Mouse (Mus musculus) stomach, embryonic 15.5 days (tissue): ENCODE results near the gene Trib3. TPM values are rescaled to one million over a fixed set of nuclear protein-coding genes. Genes with fewer than 3 reads are reported as not detected.

Experiments
- ATAC-seq: fragments of 200-750 bp; cut with Nextera tagmentation; 2 replicates; pipeline ENCODE4 v1.8.0; 2017; ENCODE audit warnings: low read depth, moderate number of reproducible peaks, moderate TSS enrichment; ENCODE audit not compliant: insufficient read depth, low FRiP score
- H3K27ac ChIP-seq: fragments of 300-500 bp; sonication (generic); 2 replicates; pipeline ENCODE4 v1.5.1; 2015; ENCODE audit warnings: mild to moderate bottlenecking, inconsistent platforms
- H3K27me3 ChIP-seq: fragments of 300-500 bp; sonication (generic); replicated peaks from 2 replicates; pipeline ENCODE4 v1.6.1; 2015; ENCODE audit warnings: inconsistent platforms
- H3K36me3 ChIP-seq: fragments of 300-500 bp; sonication (generic); 2 replicates; pipeline ENCODE4 v1.6.1; 2015; ENCODE audit warnings: inconsistent platforms
- H3K4me1 ChIP-seq: fragments of 300-500 bp; sonication (generic); 2 replicates; pipeline ENCODE4 v1.6.1; 2015; ENCODE audit warnings: inconsistent platforms
- H3K4me2 ChIP-seq: fragments of 300-500 bp; sonication (generic); 2 replicates; pipeline ENCODE4 v1.6.1; 2015; ENCODE audit warnings: mild to moderate bottlenecking, inconsistent platforms
- H3K4me3 ChIP-seq: fragments of 300-500 bp; sonication (generic); replicated peaks from 2 replicates; pipeline ENCODE4 v1.5.1; 2015; ENCODE audit warnings: inconsistent platforms
- H3K9ac ChIP-seq: fragments of 300-500 bp; sonication (generic); 2 replicates; pipeline ENCODE4 v1.6.1; 2015; ENCODE audit warnings: inconsistent platforms
- H3K9me3 ChIP-seq: fragments of 300-500 bp; sonication (generic); 2 replicates; pipeline ENCODE4 v1.6.1; 2016; ENCODE audit warnings: inconsistent platforms
- WGBS: fragments of 180-500 bp; shearing (Covaris S2); methylation state at CpG from one replicate; pipeline ENCODE4 v1.1.7; 2015; 5-methylcytosine and 5-hydroxymethylcytosine counted together
- polyA plus RNA-seq: library from polyadenylated mRNA; unstranded; fragments of >200 nt; fragmentation: Nextera tagmentation; extraction: Ambion mirVana; gene quantifications from 2 replicates; pipeline ENCODE4 v1.2.1, GENCODE M21; 2015

Gene Trib3
- polyA plus RNA-seq, 1 experiment from 2014 or later, result 2.1 TPM

- WGBS, result 86% methylated on average over 8 of the region's 8 CpGs
- no peak overlapping the region for H3K27ac ChIP-seq
- H3K4me1 ChIP-seq, result peaks cover 8% of the 10 kb centered on the region
- no peak overlapping the region for H3K4me3 ChIP-seq
- no peak for ATAC-seq
- no peaks in the 10 kb centered on the region for H3K9me3 ChIP-seq
- peaks cover 33% of the 10 kb centered on the region for H3K36me3 ChIP-seq
- no peak overlapping the region for H3K4me2 ChIP-seq
- no peaks in the 10 kb centered on the region for H3K27me3 ChIP-seq
- no peak overlapping the region for H3K9ac ChIP-seq
Observed at GRCm38 (mm10) chr2:152326654-152327053, 17.2 kb downstream of the Trib3 start.

GRCm38 (mm10) chr2:152326157-152326556, 17.7 kb downstream of the Trib3 start:
- Histone ChIP-seq H3K4me2 (no peak overlapping the region), H3K36me3 (peaks cover 33% of the 10 kb centered on the region), H3K4me3 (no peak overlapping the region), H3K27ac (no peak overlapping the region), H3K9ac (no peak overlapping the region), H3K4me1 (peaks cover 8% of the 10 kb centered on the region), H3K9me3 (no peaks in the 10 kb centered on the region), H3K27me3 (no peaks in the 10 kb centered on the region)
- 90% methylated on average over 13 of the region's 13 CpGs for WGBS
- no peak for ATAC-seq

- no peak overlapping the region for H3K27ac ChIP-seq
- 87% methylated on average over 3 of the region's 3 CpGs for WGBS
- H3K4me1 ChIP-seq, result no peaks in the 10 kb centered on the region
- peaks cover 39% of the 10 kb centered on the region for H3K36me3 ChIP-seq
- no peak overlapping the region for H3K9ac ChIP-seq
- no peaks in the 10 kb centered on the region for H3K27me3 ChIP-seq
- H3K4me2 ChIP-seq, result no peak overlapping the region
- no peaks in the 10 kb centered on the region for H3K9me3 ChIP-seq
- no peak overlapping the region for H3K4me3 ChIP-seq
- ATAC-seq, result no peak
Observed at GRCm38 (mm10) chr2:152324842-152325241, 19.0 kb downstream of the Trib3 start.

GRCm38 (mm10) chr2:152323971-152324370, 19.9 kb downstream of the Trib3 start:
- H3K27ac ChIP-seq, result no peak overlapping the region
- peaks cover 42% of the 10 kb centered on the region for H3K36me3 ChIP-seq
- no peaks in the 10 kb centered on the region for H3K27me3 ChIP-seq
- no peak overlapping the region for H3K4me2 ChIP-seq
- H3K9me3 ChIP-seq, result no peaks in the 10 kb centered on the region
- no peak overlapping the region for H3K4me3 ChIP-seq
- no peak for ATAC-seq
- H3K9ac ChIP-seq, result no peak overlapping the region
- no peaks in the 10 kb centered on the region for H3K4me1 ChIP-seq
- 94% methylated on average over 14 of the region's 14 CpGs for WGBS

GRCm38 (mm10) chr2:152322198-152322597, 21.6 kb downstream of the Trib3 start:
- no peak overlapping the region for H3K9ac ChIP-seq
- 98% methylated on average over 6 of the region's 6 CpGs for WGBS
- no peak overlapping the region for H3K27ac ChIP-seq
- peaks cover 52% of the 10 kb centered on the region for H3K36me3 ChIP-seq
- H3K27me3 ChIP-seq, result no peaks in the 10 kb centered on the region
- no peaks in the 10 kb centered on the region for H3K9me3 ChIP-seq
- H3K4me1 ChIP-seq, result no peaks in the 10 kb centered on the region
- no peak for ATAC-seq
- no peak overlapping the region for H3K4me3 ChIP-seq
- no peak overlapping the region for H3K4me2 ChIP-seq

GRCm38 (mm10) chr2:152321558-152321957, 22.3 kb downstream of the Trib3 start:
- no peak for ATAC-seq
- WGBS, result 82% methylated on average over 5 of the region's 5 CpGs
- Histone ChIP-seq H3K4me2 (no peak overlapping the region), H3K9ac (no peak overlapping the region), H3K4me1 (no peaks in the 10 kb centered on the region), H3K9me3 (no peaks in the 10 kb centered on the region), H3K4me3 (no peak overlapping the region), H3K27ac (no peak overlapping the region), H3K27me3 (no peaks in the 10 kb centered on the region), H3K36me3 (peaks cover 54% of the 10 kb centered on the region)

- H3K4me1 ChIP-seq, result no peaks in the 10 kb centered on the region
- H3K27ac ChIP-seq, result no peak overlapping the region
- H3K36me3 ChIP-seq, result peaks cover 53% of the 10 kb centered on the region
- H3K9me3 ChIP-seq, result no peaks in the 10 kb centered on the region
- H3K4me2 ChIP-seq, result no peak overlapping the region
- H3K27me3 ChIP-seq, result no peaks in the 10 kb centered on the region
- no peak for ATAC-seq
- no peak overlapping the region for H3K4me3 ChIP-seq
- WGBS, result 81% methylated on average over 6 of the region's 6 CpGs
- H3K9ac ChIP-seq, result no peak overlapping the region
Observed at GRCm38 (mm10) chr2:152317054-152317453, 26.8 kb downstream of the Trib3 start.

GRCm38 (mm10) chr2:152313926-152314325, 29.9 kb downstream of the Trib3 start:
- H3K4me3 ChIP-seq, result no peak overlapping the region
- no peaks in the 10 kb centered on the region for H3K27me3 ChIP-seq
- ATAC-seq, result no peak
- H3K36me3 ChIP-seq, result peaks cover 69% of the 10 kb centered on the region
- no peaks in the 10 kb centered on the region for H3K4me1 ChIP-seq
- WGBS, result 81% methylated on average over 6 of the region's 6 CpGs
- no peaks in the 10 kb centered on the region for H3K9me3 ChIP-seq
- H3K9ac ChIP-seq, result no peak overlapping the region
- H3K4me2 ChIP-seq, result no peak overlapping the region
- no peak overlapping the region for H3K27ac ChIP-seq

GRCm38 (mm10) chr2:152312996-152313395, 30.8 kb downstream of the Trib3 start:
- no peaks in the 10 kb centered on the region for H3K4me1 ChIP-seq
- H3K27me3 ChIP-seq, result no peaks in the 10 kb centered on the region
- H3K9me3 ChIP-seq, result no peaks in the 10 kb centered on the region
- peaks cover 69% of the 10 kb centered on the region for H3K36me3 ChIP-seq
- no peak for ATAC-seq
- no peak overlapping the region for H3K4me2 ChIP-seq
- H3K27ac ChIP-seq, result no peak overlapping the region
- H3K4me3 ChIP-seq, result no peak overlapping the region
- no peak overlapping the region for H3K9ac ChIP-seq
- 74% methylated on average over 7 of the region's 7 CpGs for WGBS

GRCm38 (mm10) chr2:152307186-152307585, 36.6 kb downstream of the Trib3 start:
- Histone ChIP-seq H3K27ac (no peak overlapping the region), H3K9me3 (no peaks in the 10 kb centered on the region), H3K36me3 (peaks cover 66% of the 10 kb centered on the region), H3K27me3 (no peaks in the 10 kb centered on the region), H3K9ac (no peak overlapping the region), H3K4me1 (no peaks in the 10 kb centered on the region), H3K4me2 (no peak overlapping the region), H3K4me3 (no peak overlapping the region)
- WGBS, result 89% methylated on average over 3 of the region's 3 CpGs
- no peak for ATAC-seq

- peaks cover 50% of the 10 kb centered on the region for H3K36me3 ChIP-seq
- no peak overlapping the region for H3K27ac ChIP-seq
- no peak overlapping the region for H3K4me3 ChIP-seq
- H3K27me3 ChIP-seq, result no peaks in the 10 kb centered on the region
- H3K4me2 ChIP-seq, result no peak overlapping the region
- WGBS, result 90% methylated on average over 6 of the region's 6 CpGs
- H3K9me3 ChIP-seq, result no peaks in the 10 kb centered on the region
- H3K9ac ChIP-seq, result no peak overlapping the region
- no peaks in the 10 kb centered on the region for H3K4me1 ChIP-seq
- no peak for ATAC-seq
Observed at GRCm38 (mm10) chr2:152305480-152305879, 38.4 kb downstream of the Trib3 start.

GRCm38 (mm10) chr2:152303781-152304180, 40.1 kb downstream of the Trib3 start:
- no peak overlapping the region for H3K4me3 ChIP-seq
- H3K9me3 ChIP-seq, result no peaks in the 10 kb centered on the region
- no peak for ATAC-seq
- H3K27me3 ChIP-seq, result no peaks in the 10 kb centered on the region
- no peak overlapping the region for H3K9ac ChIP-seq
- H3K36me3 ChIP-seq, result peaks cover 38% of the 10 kb centered on the region
- H3K4me2 ChIP-seq, result no peak overlapping the region
- no peaks in the 10 kb centered on the region for H3K4me1 ChIP-seq
- 56% methylated on average over 5 of the region's 5 CpGs for WGBS
- H3K27ac ChIP-seq, result no peak overlapping the region

- ATAC-seq, result no peak
- Histone ChIP-seq H3K4me1 (no peaks in the 10 kb centered on the region), H3K36me3 (peaks cover 29% of the 10 kb centered on the region), H3K4me3 (no peak overlapping the region), H3K4me2 (no peak overlapping the region), H3K9ac (no peak overlapping the region), H3K27ac (no peak overlapping the region), H3K27me3 (no peaks in the 10 kb centered on the region), H3K9me3 (no peaks in the 10 kb centered on the region)
- 74% methylated on average over 2 of the region's 2 CpGs for WGBS
Observed at GRCm38 (mm10) chr2:152302862-152303261, 41.0 kb downstream of the Trib3 start.
